Comparison of ENCODE assay signal across 10 mouse cellular contexts in the genomic region with DNA sequence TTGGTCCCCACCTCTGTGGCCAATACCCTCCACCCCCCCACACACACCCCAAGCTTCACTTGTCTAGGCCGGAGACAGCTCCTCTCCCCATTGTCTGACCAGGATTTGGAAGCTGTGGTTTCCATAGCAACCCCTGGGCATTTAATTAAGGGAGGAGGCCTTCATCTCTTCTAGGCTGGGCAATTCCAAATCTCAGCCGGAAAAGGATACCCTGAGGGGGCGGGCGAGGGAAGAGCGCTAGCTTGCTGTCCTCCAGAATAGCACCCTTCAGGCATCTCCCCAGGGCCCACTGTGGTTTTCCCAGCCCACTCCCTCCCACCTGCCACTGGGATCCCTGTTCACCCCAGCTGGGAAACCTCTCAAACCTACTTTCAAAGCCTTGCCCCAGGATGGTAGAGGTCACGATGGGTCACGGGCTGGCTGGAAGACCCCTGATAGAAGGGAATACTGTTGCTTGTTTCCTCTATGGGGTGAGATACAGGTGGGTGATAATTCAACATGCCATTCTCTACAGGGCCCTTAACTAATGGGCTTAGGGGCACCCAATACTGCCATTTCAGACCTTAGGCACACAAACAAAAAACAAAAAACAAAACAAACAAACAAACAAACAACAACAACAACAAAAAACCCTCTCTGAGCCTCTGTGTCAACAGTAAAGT. TPM values are rescaled to one million over a fixed set of nuclear protein-coding genes. Genes with fewer than 3 reads are reported as not detected.
DNase-seq lines count a peak whose midpoint lies in the region; ATAC-seq and TF ChIP-seq lines count a peak whose summit lies in the region.
"Had no signal": no experiment of that assay in that cellular context is flagged by ENCODE, and none has a peak within 500 bp of the region (broad histone marks: within the 10 kb centered on the region; RNA-seq: fewer than 3 reads in every experiment).

No protein-coding gene starts in this region.

- H3K36me3 ChIP-seq in heart, adult 2 months (ENCODE audit: control insufficient read depth, insufficient read depth, low read length): no peaks in the 10 kb centered on the region
- H3K36me3 ChIP-seq in forebrain, embryonic 12.5 days (replicated peaks): no peaks in the 10 kb centered on the region
- no peaks in the 10 kb centered on the region for H3K36me3 ChIP-seq in midbrain, embryonic 12.5 days
- H3K36me3 ChIP-seq in liver, postnatal 0 days (replicated peaks; ENCODE audit: insufficient read depth, low read length): no peaks in the 10 kb centered on the region
- H3K36me3 ChIP-seq: limb, embryonic 12.5 days had no signal

- H3K4me2 ChIP-seq in forebrain, embryonic 12.5 days: peak overlapping the region; percentile 30
- peak overlapping the region; percentile 16 for H3K4me2 ChIP-seq in midbrain, embryonic 12.5 days (replicated peaks)
- H3K4me2 ChIP-seq in liver, postnatal 0 days (ENCODE audit: low read depth, low read length): no peak overlapping the region
- H3K4me2 ChIP-seq: limb, embryonic 12.5 days had no signal

- H3K4me3 ChIP-seq in heart, adult 2 months: no peak overlapping the region
- no peak overlapping the region for H3K4me3 ChIP-seq in forebrain, embryonic 12.5 days (replicated peaks)
- no peak overlapping the region for H3K4me3 ChIP-seq in midbrain, embryonic 12.5 days
- H3K4me3 ChIP-seq in liver, postnatal 0 days (ENCODE audit: low read depth, low read length): no peak overlapping the region
- H3K4me3 ChIP-seq: limb, embryonic 12.5 days had no signal

- no peak for TF ChIP-seq POLR2A in heart, adult 2 months (IDR thresholded peaks at IDR 0.05; ENCODE audit: insufficient read depth, low read depth, low read length)

- no peak overlapping the region for H3K9ac ChIP-seq in heart, adult 2 months (ENCODE audit: low read depth, low read length)
- H3K9ac ChIP-seq in forebrain, embryonic 12.5 days: peak overlapping the region; percentile 18; the same call in 1 of the 2 replicates
- no peak overlapping the region for H3K9ac ChIP-seq in midbrain, embryonic 12.5 days (replicated peaks)
- no peak overlapping the region for H3K9ac ChIP-seq in liver, postnatal 0 days (replicated peaks)
- H3K9ac ChIP-seq: limb, embryonic 12.5 days had no signal

- TF ChIP-seq EP300 in heart, adult 2 months (IDR thresholded peaks at IDR 0.05; ENCODE audit: insufficient read depth, low read depth, low read length): no peak
- no peak for TF ChIP-seq EP300 in liver, postnatal 0 days (IDR thresholded peaks at IDR 0.05; ENCODE audit: low read depth)

- peak; percentile 68; the same call in 1 of the 2 replicates for ATAC-seq in forebrain, embryonic 12.5 days (ENCODE audit: low FRiP score)
- ATAC-seq in midbrain, embryonic 12.5 days (ENCODE audit: low FRiP score, low read depth): peak; percentile 83
- ATAC-seq in liver, postnatal 0 days: no peak
- no peak for ATAC-seq in megakaryocyte, adult 5-6 weeks (ENCODE audit: poor library complexity, severe bottlenecking)

- H3K79me2 ChIP-seq in heart, adult 2 months (replicated peaks; ENCODE audit: control insufficient read depth, insufficient read depth, low read length): no peaks in the 10 kb centered on the region

- H3K9me3 ChIP-seq in forebrain, embryonic 12.5 days: no peaks in the 10 kb centered on the region
- H3K9me3 ChIP-seq in midbrain, embryonic 12.5 days: no peaks in the 10 kb centered on the region
- no peaks in the 10 kb centered on the region for H3K9me3 ChIP-seq in liver, postnatal 0 days (ENCODE audit: low read length)
- H3K9me3 ChIP-seq: limb, embryonic 12.5 days had no signal

- no peak for TF ChIP-seq CTCF in heart, adult 2 months (IDR thresholded peaks at IDR 0.05)
- no peak for TF ChIP-seq CTCF in liver, postnatal 0 days (IDR thresholded peaks at IDR 0.05; ENCODE audit: low read depth)

- H3K27ac ChIP-seq in heart, adult 2 months: peak overlapping the region; percentile 69
- peak overlapping the region; percentile 61; the same call in 1 of the 2 replicates for H3K27ac ChIP-seq in forebrain, embryonic 12.5 days
- peak overlapping the region; percentile 60 for H3K27ac ChIP-seq in midbrain, embryonic 12.5 days (replicated peaks)
- no peak overlapping the region for H3K27ac ChIP-seq in liver, postnatal 0 days (ENCODE audit: low read depth)
- H3K27ac ChIP-seq: limb, embryonic 12.5 days had no signal

- intact Hi-C loops in heart, adult 2 months (cut with DNase I): no loop called here
- intact Hi-C loops in heart, postnatal 10 days (cut with DNase I): no loop called here

- no peaks in the 10 kb centered on the region for H3K27me3 ChIP-seq in heart, adult 2 months (ENCODE audit: control insufficient read depth, insufficient read depth, low read length)
- peaks cover 6% of the 10 kb centered on the region; the same call in 1 of the 2 replicates for H3K27me3 ChIP-seq in forebrain, embryonic 12.5 days
- H3K27me3 ChIP-seq in midbrain, embryonic 12.5 days: no peaks in the 10 kb centered on the region
- no peaks in the 10 kb centered on the region for H3K27me3 ChIP-seq in liver, postnatal 0 days (ENCODE audit: insufficient read depth, low read length)

- 56% methylated on average over 7 of the region's 7 CpGs for WGBS in heart, adult 2 months
- WGBS in forebrain, embryonic 12.5 days: 5% methylated on average over 7 of the region's 7 CpGs
- WGBS in midbrain, embryonic 12.5 days: 14% methylated on average over 7 of the region's 7 CpGs
- 84% methylated on average over 7 of the region's 7 CpGs for WGBS in liver, postnatal 0 days (ENCODE audit: insufficient replicate concordance)

- peaks cover 11% of the 10 kb centered on the region for H3K4me1 ChIP-seq in heart, adult 2 months (ENCODE audit: control insufficient read depth, insufficient read depth, low read length)
- peaks cover 31% of the 10 kb centered on the region for H3K4me1 ChIP-seq in forebrain, embryonic 12.5 days
- peaks cover 41% of the 10 kb centered on the region for H3K4me1 ChIP-seq in midbrain, embryonic 12.5 days
- H3K4me1 ChIP-seq in liver, postnatal 0 days (ENCODE audit: insufficient read depth): peaks cover 5% of the 10 kb centered on the region; the same call in 1 of the 2 replicates

- DNase-seq in heart, adult 2 months: no peak
- no peak for DNase-seq in heart, postnatal 10 days
- peak; percentile 51 for DNase-seq in ES-CJ7 (ENCODE audit: low read depth, low spot score)
- DNase-seq in spleen, postnatal 36 days (ENCODE audit: low spot score in 2 of 2): no peak
- no peak for DNase-seq in liver, postnatal 0 days
- DNase-seq: adrenal gland, postnatal 25 days had no signal

RNA-seq across cellular contexts. Expression of gene Rnd1, which starts 14.4 kb away (rescaled TPM):
- 1 to 10 TPM; 1.1 to 1.3 TPM for total RNA-seq in heart, adult 2 months (2021)
- polyA plus RNA-seq in heart, adult 2 months (2012; rRNA removed): 2.6 and 3.3 TPM in 2 replicates
- 1 to 10 TPM in 1 of 2 experiments, under 1 TPM in 1; 0.84 to 1.9 TPM for total RNA-seq in heart, postnatal 10 days (2021)
- polyA plus RNA-seq in forebrain, embryonic 12.5 days (2016; fragmentation: Nextera tagmentation; extraction: Ambion mirVana): 3.9 TPM in 2 replicates
- polyA plus RNA-seq in midbrain, embryonic 12.5 days (2016; fragmentation: Nextera tagmentation; extraction: Ambion mirVana): 8.0 and 8.3 TPM in 2 replicates
- polyA plus RNA-seq in liver, postnatal 0 days (2015; fragmentation: Nextera tagmentation; extraction: Ambion mirVana): 0.94 and 1.2 TPM in 2 replicates
- 0.73 and 1.6 TPM in 2 replicates for total RNA-seq in megakaryocyte, adult 5-6 weeks (2015)
- 2.9 and 4.3 TPM in 2 replicates for total RNA-seq in megakaryocyte, adult 5-6 weeks (2017)

RNA-seq across cellular contexts. Expression of gene Ccdc65, which starts 16.4 kb away (rescaled TPM):
- total RNA-seq in heart, adult 2 months (2021): under 1 TPM; 0.11 to 0.16 TPM
- 0.15 and 0.37 TPM in 2 replicates for polyA plus RNA-seq in heart, adult 2 months (2012; rRNA removed)
- under 1 TPM; 0.12 to 0.41 TPM for total RNA-seq in heart, postnatal 10 days (2021)
- 1.5 and 1.7 TPM in 2 replicates for polyA plus RNA-seq in forebrain, embryonic 12.5 days (2016; fragmentation: Nextera tagmentation; extraction: Ambion mirVana)
- polyA plus RNA-seq in midbrain, embryonic 12.5 days (2016; fragmentation: Nextera tagmentation; extraction: Ambion mirVana): 0.87 and 1.8 TPM in 2 replicates
- not detected in 2 replicates for polyA plus RNA-seq in liver, postnatal 0 days (2015; fragmentation: Nextera tagmentation; extraction: Ambion mirVana)
- total RNA-seq in megakaryocyte, adult 5-6 weeks (2015): not detected in 2 replicates
- total RNA-seq in megakaryocyte, adult 5-6 weeks (2017): not detected in 2 replicates

RNA-seq across cellular contexts. Expression of gene Ddx23, which starts 28.9 kb away (rescaled TPM):
- 10 to 100 TPM; 47.9 to 55.4 TPM for total RNA-seq in heart, adult 2 months (2021)
- 18.9 and 30.7 TPM in 2 replicates for polyA plus RNA-seq in heart, adult 2 months (2012; rRNA removed)
- 10 to 100 TPM; 55.2 to 57.2 TPM for total RNA-seq in heart, postnatal 10 days (2021)
- polyA plus RNA-seq in forebrain, embryonic 12.5 days (2016; fragmentation: Nextera tagmentation; extraction: Ambion mirVana): 23.9 and 24.1 TPM in 2 replicates
- polyA plus RNA-seq in midbrain, embryonic 12.5 days (2016; fragmentation: Nextera tagmentation; extraction: Ambion mirVana): 24.4 and 29.3 TPM in 2 replicates
- 4.7 and 9.2 TPM in 2 replicates for polyA plus RNA-seq in liver, postnatal 0 days (2015; fragmentation: Nextera tagmentation; extraction: Ambion mirVana)
- 20.2 and 23.4 TPM in 2 replicates for total RNA-seq in megakaryocyte, adult 5-6 weeks (2015)
- 84.3 and 106 TPM in 2 replicates for total RNA-seq in megakaryocyte, adult 5-6 weeks (2017)

RNA-seq across cellular contexts. Expression of gene Fkbp11, which starts 36.4 kb away (rescaled TPM):
- 1 to 10 TPM; 5.1 to 5.8 TPM for total RNA-seq in heart, adult 2 months (2021)
- 3.2 and 4.8 TPM in 2 replicates for polyA plus RNA-seq in heart, adult 2 months (2012; rRNA removed)
- 10 to 100 TPM in 1 of 2 experiments, 1 to 10 TPM in 1; 8.1 to 10.2 TPM for total RNA-seq in heart, postnatal 10 days (2021)
- 6.2 and 8.5 TPM in 2 replicates for polyA plus RNA-seq in forebrain, embryonic 12.5 days (2016; fragmentation: Nextera tagmentation; extraction: Ambion mirVana)
- polyA plus RNA-seq in midbrain, embryonic 12.5 days (2016; fragmentation: Nextera tagmentation; extraction: Ambion mirVana): 5.7 and 9.2 TPM in 2 replicates
- polyA plus RNA-seq in liver, postnatal 0 days (2015; fragmentation: Nextera tagmentation; extraction: Ambion mirVana): 58.5 and 62.4 TPM in 2 replicates
- total RNA-seq in megakaryocyte, adult 5-6 weeks (2015): 0.40 TPM in 1 of 2 replicates, not detected in the other
- 0.33 and 1.4 TPM in 2 replicates for total RNA-seq in megakaryocyte, adult 5-6 weeks (2017)

Comparison
In these comparisons a context has a peak if more than half of its experiments do, and no peak if none do; other contexts are left out.
1. ATAC-seq: peak in forebrain, embryonic 12.5 days (single experiment) and midbrain, embryonic 12.5 days (single experiment); none in liver, postnatal 0 days (single experiment) and megakaryocyte, adult 5-6 weeks (single experiment).